Mouse (Mus musculus) thymus, adult 2 months (tissue): ENCODE measurements around the gene AW209491. TPM values are rescaled to one million over a fixed set of nuclear protein-coding genes. Genes with fewer than 3 reads are reported as not detected.

Source experiments
- DNase-seq: peaks from one replicate; pipeline ENCODE4 v3.0.0; 2021
- H3K27ac ChIP-seq: fragments of 200-500 bp; 2 replicates; pipeline ENCODE4 v1.5.1; 2012; ENCODE audit warnings: low read length, control low read depth; ENCODE audit not compliant: control insufficient read depth, insufficient read depth
- H3K27me3 ChIP-seq: fragments of 200-500 bp; 2 replicates; pipeline ENCODE4 v1.6.1; 2012; ENCODE audit warnings: mild to moderate bottlenecking, low read length, moderate library complexity, mixed read lengths; ENCODE audit not compliant: control insufficient read depth, insufficient read depth
- H3K36me3 ChIP-seq: fragments of 200-500 bp; 2 replicates; pipeline ENCODE4 v1.6.1; 2012; ENCODE audit warnings: mild to moderate bottlenecking, low read length, moderate library complexity; ENCODE audit not compliant: control insufficient read depth, insufficient read depth
- H3K4me1 ChIP-seq: fragments of 200-500 bp; replicated peaks from 2 replicates; pipeline ENCODE4 v1.6.1; 2012; ENCODE audit warnings: low read length; ENCODE audit not compliant: control insufficient read depth, insufficient read depth
- H3K4me3 ChIP-seq: fragments of 200-500 bp; 2 replicates; pipeline ENCODE4 v1.5.1; 2012; ENCODE audit warnings: mild to moderate bottlenecking, low read length, control low read depth, moderate library complexity; ENCODE audit not compliant: control insufficient read depth, insufficient read depth
- CTCF ChIP-seq: fragments of 200-500 bp; IDR thresholded peaks from 2 replicates; pipeline ENCODE4 v1.5.1; 2012; ENCODE audit warnings: mild to moderate bottlenecking, control low read depth, low read length, moderate library complexity, borderline replicate concordance; ENCODE audit not compliant: control insufficient read depth, poor library complexity, insufficient read depth; ENCODE audit errors: extremely low read depth
- POLR2A ChIP-seq: fragments of 200-500 bp; IDR thresholded peaks from 2 replicates; pipeline ENCODE4 v1.6.1; 2012; ENCODE audit warnings: mild to moderate bottlenecking, low read length, control low read depth, moderate library complexity; ENCODE audit not compliant: control insufficient read depth, poor library complexity, insufficient read depth; ENCODE audit errors: extremely low read depth
- WGBS: fragments of 180-500 bp; shearing (Covaris S2); methylation state at CpG from one replicate; pipeline ENCODE4 v1.1.7; 2018; 5-methylcytosine and 5-hydroxymethylcytosine counted together
- polyA plus RNA-seq: library from polyadenylated mRNA; depleted of rRNA; stranded (reverse); fragments of >200 nt; gene quantifications from 2 replicates; pipeline ENCODE4 v1.2.3, GENCODE M21; 2012; rRNA removed

The AW209491 gene
- polyA plus RNA-seq, 1 experiment = 4.7 TPM

GRCm38 (mm10) chr13:14613553-14613952, 16.4 kb upstream of the AW209491 start:
- H3K27ac ChIP-seq = peak overlapping the region; percentile 85
- H3K27me3 ChIP-seq = no peaks in the 10 kb centered on the region
- H3K36me3 ChIP-seq = peaks cover 24% of the 10 kb centered on the region
- TF ChIP-seq CTCF (no peak), POLR2A (no peak)
- H3K4me3 ChIP-seq = peak overlapping the region; percentile 98
- WGBS = under 1% methylated on average over 9 of the region's 9 CpGs
- no peaks in the 10 kb centered on the region for H3K4me1 ChIP-seq
- no peak for DNase-seq

DNA sequence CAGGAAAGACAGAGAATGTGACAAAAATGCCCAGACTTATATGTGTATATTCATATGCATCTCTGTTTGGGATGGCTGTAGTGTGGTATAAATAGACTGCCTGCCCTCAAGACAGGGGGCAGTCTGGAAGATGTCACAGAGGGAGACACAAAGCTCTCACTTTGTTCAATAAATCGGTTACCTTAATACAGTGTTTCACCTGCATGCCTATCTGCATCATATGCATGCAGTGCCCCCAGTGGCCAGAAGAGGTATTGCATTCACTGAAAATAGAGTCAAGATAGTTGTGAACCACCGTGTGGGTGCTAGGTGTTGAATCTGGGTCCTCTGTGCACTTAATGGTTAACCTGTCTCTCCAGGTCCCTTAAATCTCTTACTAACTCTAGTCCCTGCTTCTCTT, 11.2 kb upstream of the AW209491 start:
- no peak for TF ChIP-seq POLR2A
- TF ChIP-seq CTCF = no peak
- H3K27ac ChIP-seq = no peak overlapping the region
- 26% methylated on average over 2 of the region's 2 CpGs for whole genome bisulfite sequencing
- DNase-seq = peak; percentile 84
- H3K4me3 ChIP-seq = no peak overlapping the region
- no peaks in the 10 kb centered on the region for H3K27me3 ChIP-seq
- peaks cover 59% of the 10 kb centered on the region for H3K36me3 ChIP-seq
- no peaks in the 10 kb centered on the region for H3K4me1 ChIP-seq

GRCm38 (mm10) chr13:14639998-14640397, 10.0 kb downstream of the AW209491 start:
- no peak for DNase-seq
- no peaks in the 10 kb centered on the region for H3K4me1 ChIP-seq

DNA sequence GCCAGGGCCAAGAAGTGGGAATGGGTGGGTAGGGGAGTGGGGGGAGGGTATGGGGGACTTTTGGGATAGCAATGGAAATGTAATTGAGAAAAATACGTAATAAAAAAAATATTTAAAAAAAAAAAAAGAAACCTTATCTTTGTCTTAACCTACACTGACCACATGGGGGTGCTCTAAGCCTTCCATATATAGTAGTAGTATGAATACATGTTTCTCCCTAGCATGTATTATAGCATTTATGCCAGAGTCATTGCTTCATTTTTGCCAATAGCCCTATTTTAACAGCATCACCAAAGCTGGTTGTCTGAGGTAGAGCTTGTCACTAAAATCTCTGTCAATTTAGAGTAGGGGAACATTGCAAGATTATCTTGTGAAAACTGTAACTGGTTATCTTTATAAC, 19.3 kb downstream of the AW209491 start:
- 43% methylated on average over 1 of the region's 1 CpGs for WGBS
- Histone ChIP-seq H3K4me1 (no peaks in the 10 kb centered on the region), H3K4me3 (no peak overlapping the region), H3K36me3 (no peaks in the 10 kb centered on the region), H3K27me3 (no peaks in the 10 kb centered on the region), H3K27ac (no peak overlapping the region)
- no peak for DNase-seq
- TF ChIP-seq CTCF = no peak
- no peak for TF ChIP-seq POLR2A

More at GRCm38 (mm10) chr13:14639998-14640397, 10.0 kb downstream of the AW209491 start:
- peaks cover 13% of the 10 kb centered on the region for H3K36me3 ChIP-seq
- no peak overlapping the region for H3K4me3 ChIP-seq
- no peaks in the 10 kb centered on the region for H3K27me3 ChIP-seq
- no peak overlapping the region for H3K27ac ChIP-seq
- TF ChIP-seq CTCF = no peak
- TF ChIP-seq POLR2A = no peak
- 67% methylated on average over 1 of the region's 1 CpGs for WGBS

GRCm38 (mm10) chr13:14667107-14667506, 37.2 kb downstream of the AW209491 start:
- Histone ChIP-seq H3K27me3 (no peaks in the 10 kb centered on the region), H3K27ac (no peak overlapping the region), H3K4me1 (no peaks in the 10 kb centered on the region), H3K36me3 (no peaks in the 10 kb centered on the region), H3K4me3 (no peak overlapping the region)
- no peak for DNase-seq
- TF ChIP-seq CTCF = no peak
- TF ChIP-seq POLR2A = no peak
- WGBS = 84% methylated on average over 4 of the region's 4 CpGs

DNA sequence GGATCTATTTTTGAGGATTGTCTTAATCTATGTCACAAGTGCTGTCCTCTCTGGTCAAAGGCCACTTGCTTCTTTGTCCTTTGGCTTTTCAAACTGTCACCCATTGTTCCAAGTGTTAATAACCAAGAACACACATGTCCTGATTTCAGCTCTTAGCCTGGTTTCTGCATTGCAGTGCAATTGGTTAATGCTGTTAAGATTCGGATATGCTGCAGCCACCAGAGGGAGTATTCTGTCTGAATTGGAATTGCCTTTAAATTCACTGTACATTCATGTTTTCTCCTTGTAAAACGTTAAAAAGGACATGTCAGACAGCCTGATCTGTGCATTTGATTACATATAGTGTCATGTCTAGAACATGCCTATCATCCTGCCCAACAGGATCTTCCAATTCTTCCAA, 40.4 kb downstream of the AW209491 start:
- Histone ChIP-seq H3K4me1 (no peaks in the 10 kb centered on the region), H3K4me3 (no peak overlapping the region), H3K27ac (no peak overlapping the region), H3K36me3 (no peaks in the 10 kb centered on the region), H3K27me3 (no peaks in the 10 kb centered on the region)
- DNase-seq = no peak
- TF ChIP-seq CTCF = no peak
- WGBS = 24% methylated on average over 2 of the region's 2 CpGs

Other genes with a start within 250 kb of the AW209491 start
- 0.12 and 1.1 TPM in 2 replicates for gene Hecw1, start 106.9 kb upstream of the AW209491 start, polyA plus RNA-seq
- gene Mrpl32, start 17.0 kb upstream of the AW209491 start, polyA plus RNA-seq = 10.3 and 11.9 TPM in 2 replicates
- gene Psma2, start 16.9 kb upstream of the AW209491 start, polyA plus RNA-seq = 55.6 and 66.7 TPM in 2 replicates